In the genomic region with DNA sequence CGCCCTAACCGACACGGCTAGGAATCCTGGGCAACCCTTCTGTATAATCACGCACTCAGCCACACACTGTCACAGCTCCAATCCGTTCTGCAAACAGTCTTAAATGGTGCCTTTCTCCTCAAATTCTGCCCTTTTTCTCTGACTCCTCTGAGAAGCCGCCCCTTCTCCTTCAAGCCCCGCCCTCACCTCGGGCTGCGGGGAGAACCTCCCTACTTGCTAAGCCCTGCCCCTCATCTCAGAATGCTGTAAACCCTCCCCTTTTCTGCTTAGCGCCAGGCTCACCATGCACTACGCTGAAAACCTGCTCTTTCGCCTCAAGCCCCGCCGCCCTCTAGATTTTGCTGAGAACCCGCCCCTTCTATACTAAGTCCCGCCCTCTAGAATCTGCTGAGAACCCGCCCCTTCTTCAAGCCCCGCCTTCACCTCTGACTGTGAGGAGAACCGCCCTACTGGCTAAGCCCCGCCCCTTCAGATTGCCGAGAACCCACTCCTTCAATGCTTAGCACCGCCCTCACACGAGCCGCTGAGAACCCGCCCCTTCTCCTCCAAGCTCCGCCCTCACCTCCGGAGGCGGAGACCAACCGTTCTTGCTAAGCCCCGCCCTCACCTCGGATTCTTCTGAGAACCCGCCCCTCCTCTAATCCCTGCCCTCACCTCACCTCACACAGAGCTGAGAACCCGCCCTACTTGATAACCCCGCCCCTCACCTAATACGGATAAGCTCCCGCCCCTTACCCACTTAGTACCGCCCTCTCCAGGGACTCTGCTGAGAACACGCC, we compare ENCODE assay signal across 7 mouse cellular contexts. TPM values are rescaled to one million over a fixed set of nuclear protein-coding genes. Genes with fewer than 3 reads are reported as not detected.
DNase-seq lines count a peak whose midpoint lies in the region; ATAC-seq lines count a peak whose summit lies in the region.

No protein-coding gene starts in this region.

- peak overlapping the region; percentile 43 for H3K9ac ChIP-seq in embryonic facial prominence, embryonic 12.5 days
- H3K9ac ChIP-seq in limb, embryonic 11.5 days (ENCODE audit: low read length), result peak overlapping the region; percentile 43
- peak overlapping the region; percentile 72 for H3K9ac ChIP-seq in midbrain, embryonic 14.5 days (replicated peaks; ENCODE audit: low read length)

- no peaks in the 10 kb centered on the region for H3K36me3 ChIP-seq in embryonic facial prominence, embryonic 12.5 days
- H3K36me3 ChIP-seq in limb, embryonic 11.5 days (ENCODE audit: control insufficient read depth, insufficient read depth, low read length), result no peaks in the 10 kb centered on the region
- no peaks in the 10 kb centered on the region for H3K36me3 ChIP-seq in midbrain, embryonic 14.5 days (ENCODE audit: control insufficient read depth, insufficient read depth, low read length)

- H3K27me3 ChIP-seq in embryonic facial prominence, embryonic 12.5 days, result no peaks in the 10 kb centered on the region
- no peaks in the 10 kb centered on the region for H3K27me3 ChIP-seq in limb, embryonic 11.5 days (ENCODE audit: control insufficient read depth, insufficient read depth, low read length)
- H3K27me3 ChIP-seq in midbrain, embryonic 14.5 days (ENCODE audit: control insufficient read depth, insufficient read depth, low read length), result no peaks in the 10 kb centered on the region

- H3K4me2 ChIP-seq in embryonic facial prominence, embryonic 12.5 days (replicated peaks), result peak overlapping the region; percentile 67
- H3K4me2 ChIP-seq in limb, embryonic 11.5 days (ENCODE audit: low read depth, severe bottlenecking), result peak overlapping the region; percentile 47
- peak overlapping the region; percentile 72 for H3K4me2 ChIP-seq in midbrain, embryonic 14.5 days (ENCODE audit: low read length)

- H3K27ac ChIP-seq in embryonic facial prominence, embryonic 12.5 days, result peak overlapping the region; percentile 84
- H3K27ac ChIP-seq in limb, embryonic 11.5 days (replicated peaks; ENCODE audit: low read depth, low read length), result no peak overlapping the region
- H3K27ac ChIP-seq in midbrain, embryonic 14.5 days (replicated peaks; ENCODE audit: low read depth, low read length), result peak overlapping the region; percentile 96

- WGBS in embryonic facial prominence, embryonic 12.5 days, result under 1% methylated on average over 38 of the region's 38 CpGs
- under 1% methylated on average over 38 of the region's 38 CpGs for WGBS in limb, embryonic 11.5 days
- WGBS in midbrain, embryonic 14.5 days, result under 1% methylated on average over 38 of the region's 38 CpGs

- peak; percentile 96 for DNase-seq in adrenal gland, postnatal 25 days
- peak; percentile 100 for DNase-seq in heart, adult 11 months
- DNase-seq in kidney, adult 18-20 months, result peak; percentile 100
- DNase-seq in limb, embryonic 11.5 days (ENCODE audit: low spot score), result peak; percentile 98
- DNase-seq in midbrain, embryonic 14.5 days, result peak; percentile 98
- DNase-seq in spleen, adult 18-20 months, result peak; percentile 98 to 99

- 0 out of 2 replicates have a peak, but pooled peaks cover 5% of the 10 kb centered on the region for H3K4me1 ChIP-seq in embryonic facial prominence, embryonic 12.5 days
- no peaks in the 10 kb centered on the region for H3K4me1 ChIP-seq in limb, embryonic 11.5 days (ENCODE audit: control insufficient read depth, insufficient read depth, low read length)
- peaks cover 7% of the 10 kb centered on the region; the same call in 1 of the 2 replicates for H3K4me1 ChIP-seq in midbrain, embryonic 14.5 days (ENCODE audit: control insufficient read depth, insufficient read depth, low read length)

- H3K4me3 ChIP-seq in embryonic facial prominence, embryonic 12.5 days, result peak overlapping the region; percentile 49
- H3K4me3 ChIP-seq in limb, embryonic 11.5 days (ENCODE audit: low read depth, low read length), result peak overlapping the region; percentile 29
- H3K4me3 ChIP-seq in midbrain, embryonic 14.5 days (replicated peaks; ENCODE audit: low read depth, low read length), result peak overlapping the region; percentile 48

- ATAC-seq in embryonic facial prominence, embryonic 12.5 days (ENCODE audit: insufficient number of reproducible peaks, insufficient read depth, low FRiP score, low TSS enrichment), result peak; percentile 93
- peak; percentile 96 for ATAC-seq in limb, embryonic 11.5 days (ENCODE audit: insufficient number of reproducible peaks, low FRiP score, low TSS enrichment, low read depth)
- peak; percentile 91 for ATAC-seq in midbrain, embryonic 14.5 days (ENCODE audit: low FRiP score, low TSS enrichment)

- no peaks in the 10 kb centered on the region for H3K9me3 ChIP-seq in embryonic facial prominence, embryonic 12.5 days
- no peaks in the 10 kb centered on the region for H3K9me3 ChIP-seq in limb, embryonic 11.5 days (ENCODE audit: control insufficient read depth, low read length)
- no peaks in the 10 kb centered on the region for H3K9me3 ChIP-seq in midbrain, embryonic 14.5 days (ENCODE audit: control insufficient read depth, low read length)

RNA-seq across cellular contexts. Expression of gene Zfp78, which starts 0.6 kb away (rescaled TPM):
- total RNA-seq in adrenal gland, postnatal 25 days (2021), result 3.6 and 4.7 TPM in 2 replicates
- polyA plus RNA-seq in embryonic facial prominence, embryonic 12.5 days (2016; fragmentation: Nextera tagmentation; extraction: Ambion mirVana), result 2.7 and 2.8 TPM in 2 replicates
- 1.1 and 1.6 TPM in 2 replicates for polyA plus RNA-seq in limb, embryonic 11.5 days (2014; fragmentation: Nextera tagmentation; extraction: Ambion mirVana)
- polyA plus RNA-seq in midbrain, embryonic 14.5 days (2014; fragmentation: Nextera tagmentation; extraction: Ambion mirVana), result 6.1 and 6.4 TPM in 2 replicates

RNA-seq across cellular contexts. Expression of gene Gm3854, which starts 18.9 kb away (rescaled TPM):
- 0.62 and 0.94 TPM in 2 replicates for total RNA-seq in adrenal gland, postnatal 25 days (2021)
- 3.1 and 3.2 TPM in 2 replicates for polyA plus RNA-seq in embryonic facial prominence, embryonic 12.5 days (2016; fragmentation: Nextera tagmentation; extraction: Ambion mirVana)
- 2.2 and 2.3 TPM in 2 replicates for polyA plus RNA-seq in limb, embryonic 11.5 days (2014; fragmentation: Nextera tagmentation; extraction: Ambion mirVana)
- 5.5 and 5.7 TPM in 2 replicates for polyA plus RNA-seq in midbrain, embryonic 14.5 days (2014; fragmentation: Nextera tagmentation; extraction: Ambion mirVana)

RNA-seq across cellular contexts. Expression of gene Zfp28, which starts 20.6 kb away (rescaled TPM):
- 3.9 and 4.6 TPM in 2 replicates for total RNA-seq in adrenal gland, postnatal 25 days (2021)
- 12.6 and 13.1 TPM in 2 replicates for polyA plus RNA-seq in embryonic facial prominence, embryonic 12.5 days (2016; fragmentation: Nextera tagmentation; extraction: Ambion mirVana)
- polyA plus RNA-seq in limb, embryonic 11.5 days (2014; fragmentation: Nextera tagmentation; extraction: Ambion mirVana), result 10.2 and 10.4 TPM in 2 replicates
- polyA plus RNA-seq in midbrain, embryonic 14.5 days (2014; fragmentation: Nextera tagmentation; extraction: Ambion mirVana), result 14.6 and 17.7 TPM in 2 replicates

RNA-seq across cellular contexts. Expression of gene Zfp583, which starts 31.4 kb away (rescaled TPM):
- total RNA-seq in adrenal gland, postnatal 25 days (2021), result 2.9 and 3.9 TPM in 2 replicates
- 8.6 and 9.4 TPM in 2 replicates for polyA plus RNA-seq in embryonic facial prominence, embryonic 12.5 days (2016; fragmentation: Nextera tagmentation; extraction: Ambion mirVana)
- polyA plus RNA-seq in limb, embryonic 11.5 days (2014; fragmentation: Nextera tagmentation; extraction: Ambion mirVana), result 6.9 and 7.8 TPM in 2 replicates
- 12.7 and 13.4 TPM in 2 replicates for polyA plus RNA-seq in midbrain, embryonic 14.5 days (2014; fragmentation: Nextera tagmentation; extraction: Ambion mirVana)

RNA-seq across cellular contexts. Expression of gene Smim17, which starts 36.1 kb away (rescaled TPM):
- total RNA-seq in adrenal gland, postnatal 25 days (2021), result not detected in 2 replicates
- polyA plus RNA-seq in embryonic facial prominence, embryonic 12.5 days (2016; fragmentation: Nextera tagmentation; extraction: Ambion mirVana), result 0.20 TPM in 1 of 2 replicates, not detected in the other
- 0.24 and 0.32 TPM in 2 replicates for polyA plus RNA-seq in limb, embryonic 11.5 days (2014; fragmentation: Nextera tagmentation; extraction: Ambion mirVana)
- polyA plus RNA-seq in midbrain, embryonic 14.5 days (2014; fragmentation: Nextera tagmentation; extraction: Ambion mirVana), result 3.4 and 6.9 TPM in 2 replicates
